Mouse (Mus musculus): ENCODE data around the gene Pik3ip1. TPM values are rescaled to one million over a fixed set of nuclear protein-coding genes. Genes with fewer than 3 reads are reported as not detected.

Pik3ip1 gene
- polyA plus RNA-seq, 1 experiment from 2014 or later, result 25.5 TPM

DNA sequence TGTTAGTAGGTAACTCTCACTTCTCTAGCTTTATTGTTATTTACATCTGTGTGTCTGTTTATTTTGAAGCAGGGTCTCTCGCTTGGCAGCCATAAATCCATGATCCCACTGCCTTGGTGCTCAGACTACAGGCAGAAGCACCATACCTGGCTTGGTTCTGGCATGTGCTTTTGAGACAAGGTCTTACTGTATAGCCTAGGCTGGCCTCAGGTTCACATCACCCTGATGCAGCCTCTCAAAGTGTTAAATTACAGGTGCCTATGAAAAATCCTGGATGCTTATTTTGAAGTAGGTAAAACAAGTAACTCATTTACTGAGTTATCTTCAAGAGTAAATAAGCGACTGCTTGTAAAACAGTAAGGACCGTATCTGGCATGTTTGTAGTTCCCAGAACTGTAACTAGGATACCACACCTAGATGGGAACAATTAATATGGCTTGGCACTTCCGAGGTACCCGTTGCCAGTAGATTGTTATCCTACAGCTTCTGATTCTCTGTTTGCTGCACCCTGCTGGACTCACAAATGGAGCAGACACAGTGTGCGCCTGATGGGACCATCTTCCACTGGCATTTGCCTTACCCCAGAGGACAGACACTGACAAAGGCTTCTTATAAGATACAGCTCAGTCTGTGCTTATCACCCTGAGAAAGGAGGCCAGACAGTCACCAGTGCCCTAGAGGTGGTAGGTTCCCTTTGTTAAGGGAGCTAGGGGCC, 57.4 kb downstream of the Pik3ip1 start:
- ATAC-seq, result no peak
- 62% methylated on average over 6 of the region's 6 CpGs for WGBS

DNA sequence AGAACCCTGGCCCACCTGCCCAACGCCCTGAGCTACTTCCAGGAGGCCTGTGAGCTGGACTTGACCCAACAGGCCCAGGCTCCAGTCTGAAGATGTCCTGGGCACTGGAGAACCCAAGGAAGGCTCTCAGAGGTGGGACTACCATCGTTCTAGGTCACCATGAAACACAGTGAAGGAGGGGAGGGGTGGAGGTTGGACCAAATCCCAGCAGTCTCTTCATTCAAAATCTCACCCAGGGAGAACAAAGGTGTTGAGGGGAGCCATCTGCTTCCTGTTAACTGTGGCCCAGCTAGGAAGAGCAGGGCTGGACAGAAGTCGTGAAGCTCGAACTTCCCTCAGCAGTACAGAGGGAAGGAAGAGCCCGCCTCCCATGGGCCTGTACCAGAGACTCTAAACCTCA, 59.8 kb downstream of the Pik3ip1 start:
- no peak overlapping the region for H3K4me2 ChIP-seq (replicated peaks; ENCODE audit: low read depth, low read length)
- TF ChIP-seq CTCF (IDR thresholded peaks at IDR 0.05) (no peak), EP300 (IDR thresholded peaks at IDR 0.05) (no peak)
- no peak overlapping the region for H3K9ac ChIP-seq (replicated peaks; ENCODE audit: low read depth)
- ATAC-seq (no peak), DNase-seq (ENCODE audit: low spot score) (no peak)
- no peak overlapping the region for H3K4me3 ChIP-seq (ENCODE audit: low read depth, low read length)
- no peaks in the 10 kb centered on the region for H3K9me3 ChIP-seq (ENCODE audit: low read length)
- H3K36me3 ChIP-seq (ENCODE audit: insufficient read depth, low read length), result no peaks in the 10 kb centered on the region
- H3K27me3 ChIP-seq (replicated peaks; ENCODE audit: insufficient read depth, low read length), result no peaks in the 10 kb centered on the region
- H3K4me1 ChIP-seq (ENCODE audit: insufficient read depth, low read depth, low read length), result peaks cover 5% of the 10 kb centered on the region; the same call in 1 of the 2 replicates
- WGBS, result 70% methylated on average over 5 of the region's 5 CpGs
- H3K27ac ChIP-seq (ENCODE audit: low read length), result peak overlapping the region; percentile 84

More for the DNA sequence above, 57.4 kb downstream of the Pik3ip1 start:
- H3K9ac ChIP-seq (replicated peaks; ENCODE audit: low read depth), result no peak overlapping the region
- H3K4me1 ChIP-seq (ENCODE audit: insufficient read depth, low read depth, low read length), result peaks cover 3% of the 10 kb centered on the region; the same call in 1 of the 2 replicates
- no peak for DNase-seq (ENCODE audit: low spot score)
- no peaks in the 10 kb centered on the region for H3K27me3 ChIP-seq (replicated peaks; ENCODE audit: insufficient read depth, low read length)
- no peak overlapping the region for H3K4me3 ChIP-seq (ENCODE audit: low read depth, low read length)
- H3K9me3 ChIP-seq (ENCODE audit: low read length), result no peaks in the 10 kb centered on the region
- H3K27ac ChIP-seq (ENCODE audit: low read length), result no peak overlapping the region
- H3K4me2 ChIP-seq (replicated peaks; ENCODE audit: low read depth, low read length), result no peak overlapping the region
- no peaks in the 10 kb centered on the region for H3K36me3 ChIP-seq (ENCODE audit: insufficient read depth, low read length)
- TF ChIP-seq CTCF (IDR thresholded peaks at IDR 0.05) (peak; percentile 21; the same call in 1 of the 2 replicates), EP300 (IDR thresholded peaks at IDR 0.05) (no peak)

DNA sequence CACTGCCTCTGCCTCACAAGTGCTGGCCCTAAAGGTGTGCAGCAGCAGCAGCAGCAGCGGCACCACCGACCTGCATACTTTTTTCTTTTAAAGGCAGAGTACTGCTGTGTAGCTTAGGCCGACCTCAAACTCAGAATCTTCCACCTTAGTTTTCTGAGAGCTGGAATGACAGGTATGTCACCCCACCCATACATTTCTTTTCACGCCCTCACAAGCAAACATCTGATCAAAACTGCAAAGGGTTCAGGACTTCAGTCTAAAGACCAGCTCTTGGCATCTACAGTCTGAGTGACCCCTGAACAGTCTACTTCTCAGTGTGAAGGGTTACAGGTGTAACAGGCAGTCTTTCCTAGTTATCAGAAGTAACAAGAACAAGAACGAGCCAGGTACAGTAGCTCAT, 60.6 kb downstream of the Pik3ip1 start:
- no peak for TF ChIP-seq CTCF (IDR thresholded peaks at IDR 0.05)
- TF ChIP-seq EP300 (IDR thresholded peaks at IDR 0.05), result peak; percentile 38; the same call in 1 of the 2 replicates
- 58% methylated on average over 5 of the region's 5 CpGs for WGBS

DNA sequence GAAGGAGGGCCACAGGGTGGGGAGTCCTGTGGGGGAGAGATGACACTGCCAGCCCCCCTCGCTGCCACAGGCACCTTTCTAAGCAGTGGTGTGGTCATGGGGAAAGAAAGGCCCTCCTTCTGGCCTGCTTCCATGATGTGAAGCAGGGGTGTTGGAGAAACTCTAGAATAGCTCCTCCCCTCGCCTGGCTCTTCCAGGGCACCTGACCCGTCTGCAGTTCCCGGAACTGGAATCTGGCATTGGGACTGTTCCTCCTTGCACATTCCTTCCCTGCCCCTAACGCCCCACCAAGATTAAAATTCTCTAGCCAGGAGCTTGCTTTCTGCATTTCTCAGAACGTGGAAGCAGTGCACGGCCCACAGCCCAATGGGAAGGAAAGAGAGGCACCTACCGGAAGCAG, 62.3 kb downstream of the Pik3ip1 start:
- no peaks in the 10 kb centered on the region for H3K9me3 ChIP-seq (ENCODE audit: low read length)
- H3K4me2 ChIP-seq (replicated peaks; ENCODE audit: low read depth, low read length), result 0 out of 2 replicates have a peak overlapping the region, but pooled peaks have one; percentile 25
- DNase-seq (ENCODE audit: low spot score), result peak; percentile 89
- peak overlapping the region; percentile 80 for H3K27ac ChIP-seq (ENCODE audit: low read length)
- no peaks in the 10 kb centered on the region; the same call in 1 of the 2 replicates for H3K36me3 ChIP-seq (ENCODE audit: insufficient read depth, low read length)
- peak; percentile 80 for ATAC-seq
- H3K27me3 ChIP-seq (replicated peaks; ENCODE audit: insufficient read depth, low read length), result no peaks in the 10 kb centered on the region
- H3K4me3 ChIP-seq (ENCODE audit: low read depth, low read length), result no peak overlapping the region
- H3K4me1 ChIP-seq (ENCODE audit: insufficient read depth, low read depth, low read length), result peaks cover 5% of the 10 kb centered on the region; the same call in 1 of the 2 replicates
- H3K9ac ChIP-seq (replicated peaks; ENCODE audit: low read depth), result no peak overlapping the region
- TF ChIP-seq CTCF (IDR thresholded peaks at IDR 0.05) (no peak), EP300 (IDR thresholded peaks at IDR 0.05) (no peak)
- 45% methylated on average over 8 of the region's 8 CpGs for WGBS

More for the DNA sequence above, 60.6 kb downstream of the Pik3ip1 start:
- H3K9me3 ChIP-seq (ENCODE audit: low read length), result no peaks in the 10 kb centered on the region
- H3K27me3 ChIP-seq (replicated peaks; ENCODE audit: insufficient read depth, low read length), result no peaks in the 10 kb centered on the region
- H3K27ac ChIP-seq (ENCODE audit: low read length), result peak overlapping the region; percentile 84
- H3K4me2 ChIP-seq (replicated peaks; ENCODE audit: low read depth, low read length), result no peak overlapping the region
- peaks cover 5% of the 10 kb centered on the region; the same call in 1 of the 2 replicates for H3K4me1 ChIP-seq (ENCODE audit: insufficient read depth, low read depth, low read length)
- H3K36me3 ChIP-seq (ENCODE audit: insufficient read depth, low read length), result no peaks in the 10 kb centered on the region; the same call in 1 of the 2 replicates
- no peak overlapping the region for H3K9ac ChIP-seq (replicated peaks; ENCODE audit: low read depth)
- H3K4me3 ChIP-seq (ENCODE audit: low read depth, low read length), result no peak overlapping the region
- ATAC-seq (peak; percentile 41), DNase-seq (ENCODE audit: low spot score) (peak; percentile 68)

Other genes starting within 250 kb of the Pik3ip1 start
- 7.9 and 8.3 TPM in 2 replicates for gene Sfi1, start 136.9 kb upstream of the Pik3ip1 start, polyA plus RNA-seq (2015; fragmentation: Nextera tagmentation; extraction: Ambion mirVana)
- 17.7 and 19.3 TPM in 2 replicates for gene Eif4enif1, start 128.0 kb upstream of the Pik3ip1 start, polyA plus RNA-seq (2015; fragmentation: Nextera tagmentation; extraction: Ambion mirVana)
- gene Drg1, start 64.0 kb upstream of the Pik3ip1 start, polyA plus RNA-seq (2015; fragmentation: Nextera tagmentation; extraction: Ambion mirVana), result 132 and 141 TPM in 2 replicates
- gene Patz1, start 41.5 kb upstream of the Pik3ip1 start, polyA plus RNA-seq (2015; fragmentation: Nextera tagmentation; extraction: Ambion mirVana), result 22.9 and 23.2 TPM in 2 replicates
- 57.2 and 62.0 TPM in 2 replicates for gene Limk2, start 78.8 kb downstream of the Pik3ip1 start, polyA plus RNA-seq (2015; fragmentation: Nextera tagmentation; extraction: Ambion mirVana)
- 23.1 and 24.3 TPM in 2 replicates for gene Rnf185, start 122.0 kb downstream of the Pik3ip1 start, polyA plus RNA-seq (2015; fragmentation: Nextera tagmentation; extraction: Ambion mirVana)
- gene Pla2g3, start 157.9 kb downstream of the Pik3ip1 start, polyA plus RNA-seq (2015; fragmentation: Nextera tagmentation; extraction: Ambion mirVana), result 0.29 and 0.30 TPM in 2 replicates
- 0.44 and 0.58 TPM in 2 replicates for gene Inpp5j, start 174.4 kb downstream of the Pik3ip1 start, polyA plus RNA-seq (2015; fragmentation: Nextera tagmentation; extraction: Ambion mirVana)
- gene Selenom, start 184.3 kb downstream of the Pik3ip1 start, polyA plus RNA-seq (2015; fragmentation: Nextera tagmentation; extraction: Ambion mirVana), result 60.8 and 62.8 TPM in 2 replicates
- gene Smtn, start 210.2 kb downstream of the Pik3ip1 start, polyA plus RNA-seq (2015; fragmentation: Nextera tagmentation; extraction: Ambion mirVana), result 47.6 and 51.1 TPM in 2 replicates

Measured in lung, postnatal 0 days (tissue).